Mouse (Mus musculus): ENCODE results near the gene Psg16.

- TF ChIP-seq POLR2A (IDR thresholded peaks at IDR 0.05; ENCODE audit: borderline replicate concordance, insufficient read depth, low read length) (no peak), CTCF (IDR thresholded peaks at IDR 0.05; ENCODE audit: borderline replicate concordance, insufficient read depth, low read depth, low read length) (no peak)
Observed at GRCm38 (mm10) chr7:17090058-17090585, 16.3 kb downstream of the Psg16 start.

All from cerebellum, adult 2 months (tissue).